In the genomic region with DNA sequence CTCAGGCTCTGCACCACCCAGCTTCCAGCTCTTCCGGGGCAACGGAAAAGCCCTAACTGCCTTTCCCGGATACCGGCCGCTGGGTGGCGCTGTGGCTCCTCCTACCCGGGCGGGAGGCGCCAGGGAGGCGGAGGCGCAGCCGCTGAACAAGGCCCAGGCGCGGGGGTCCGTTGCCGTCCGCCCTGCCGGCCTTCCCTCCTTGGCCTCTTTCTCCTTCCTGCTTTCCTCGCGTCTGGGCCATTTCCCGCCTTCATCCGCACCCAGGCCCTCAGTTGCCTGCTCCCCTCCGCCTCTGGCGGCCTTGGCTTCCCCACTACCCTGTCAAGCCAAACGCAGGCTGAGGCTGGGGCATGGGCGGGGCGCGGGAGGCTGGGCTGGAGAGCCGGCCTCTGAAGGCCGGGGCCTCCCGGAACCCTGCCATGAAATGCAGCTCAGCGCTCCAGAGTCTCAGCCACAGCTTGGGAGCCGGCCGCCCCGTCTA, we compare ENCODE assay signal across 8 mouse cellular contexts. TPM values are rescaled to one million over a fixed set of nuclear protein-coding genes. Genes with fewer than 3 reads are reported as not detected.
DNase-seq lines count a peak whose midpoint lies in the region; ATAC-seq lines count a peak whose summit lies in the region.

No protein-coding gene starts in this region.

- ATAC-seq in hindbrain, embryonic 12.5 days (ENCODE audit: low FRiP score): peak; percentile 89

- no peak overlapping the region; the same call in 1 of the 2 replicates for H3K27ac ChIP-seq in hindbrain, embryonic 12.5 days

- peaks cover 34% of the 10 kb centered on the region for H3K27me3 ChIP-seq in hindbrain, embryonic 12.5 days

- H3K36me3 ChIP-seq in hindbrain, embryonic 12.5 days: no peaks in the 10 kb centered on the region

- 13% methylated on average over 29 of the region's 35 CpGs for WGBS in hindbrain, embryonic 12.5 days

- DNase-seq in MN1 (ENCODE audit: low spot score): peak; percentile 49
- DNase-seq in cerebellum, adult 8-10 months: peak; percentile 10
- DNase-seq in frontal cortex, postnatal 36 days (ENCODE audit: low spot score in 2 of 2): peak; percentile 12 to 26
- peak; percentile 16 to 23 for DNase-seq in layer of hippocampus, postnatal 36 days
- DNase-seq in lung, postnatal 36 days: peak; percentile 66
- peak; percentile 10 for DNase-seq in right cerebral cortex, adult 2 months (ENCODE audit: low spot score in 2 of 2)
- DNase-seq in urinary bladder, postnatal 10 days (ENCODE audit: low spot score): peak; percentile 10

- peak overlapping the region; percentile 30 for H3K4me3 ChIP-seq in hindbrain, embryonic 12.5 days

- peak overlapping the region; percentile 48 for H3K4me2 ChIP-seq in hindbrain, embryonic 12.5 days (replicated peaks)

- H3K4me1 ChIP-seq in hindbrain, embryonic 12.5 days: no peaks in the 10 kb centered on the region

- H3K9me3 ChIP-seq in hindbrain, embryonic 12.5 days (replicated peaks): no peaks in the 10 kb centered on the region

- H3K9ac ChIP-seq in hindbrain, embryonic 12.5 days: peak overlapping the region; percentile 47; the same call in 1 of the 2 replicates

RNA-seq across cellular contexts. Expression of a gene that starts 32.5 kb away (rescaled TPM):
- 0.65 and 1.0 TPM in 2 replicates for polyA plus RNA-seq in hindbrain, embryonic 12.5 days (2016; fragmentation: Nextera tagmentation; extraction: Ambion mirVana)
- 10 to 100 TPM; 31.9 to 32.6 TPM for total RNA-seq in layer of hippocampus, postnatal 36 days (2021)

Comparison
In these comparisons a context has a peak if more than half of its experiments do, and no peak if none do; other contexts are left out.
1. DNase-seq: peak in every context shown above with its lines; median percentile 66 in lung, postnatal 36 days; 49 in MN1; 20 in layer of hippocampus, postnatal 36 days; 19 in frontal cortex, postnatal 36 days; 10 in cerebellum, adult 8-10 months; 10 in right cerebral cortex, adult 2 months; 10 in urinary bladder, postnatal 10 days.